Mouse (Mus musculus): ENCODE measurements at regions not wholly inside any gene's neighbourhood (a gene's known extent, or its start where the extent isn't known, plus 50 kb on each side); places are given as distances from the start of the nearest gene placed in this dataset.

GRCm38 (mm10) chr6:7473730-7474129 lies 80.9 kb upstream of the Tac1 start:
- no peak for DNase-seq (ENCODE audit: low spot score in 2 of 2)

GRCm38 (mm10) chr6:7476907-7477306 lies 77.8 kb upstream of the Tac1 start:
- no peak for DNase-seq (ENCODE audit: low spot score in 2 of 2)

- no peak for DNase-seq (ENCODE audit: low spot score in 2 of 2)
Measured at GRCm38 (mm10) chr6:7494299-7494698, 60.4 kb upstream of the Tac1 start.

GRCm38 (mm10) chr6:7496766-7497165 lies 57.9 kb upstream of the Tac1 start:
- DNase-seq (ENCODE audit: low spot score in 2 of 2) = no peak

Data from layer of hippocampus, adult 18-20 months (tissue).